Mouse (Mus musculus) embryonic facial prominence, embryonic 14.5 days (tissue): ENCODE results near the gene H2afb3. TPM values are rescaled to one million over a fixed set of nuclear protein-coding genes. Genes with fewer than 3 reads are reported as not detected.

Experiments
- polyA plus RNA-seq: library from polyadenylated mRNA; unstranded; fragments of >200 nt; fragmentation: Nextera tagmentation; extraction: Ambion mirVana; gene quantifications from 2 replicates; pipeline ENCODE4 v1.2.1, GENCODE M21; 2014

The H2afb3 gene
- polyA plus RNA-seq, 1 experiment from 2014 or later = not detected

Other genes with a start within 250 kb of the H2afb3 start
- gene Pcdh11x, start 22.8 kb downstream of the H2afb3 start, polyA plus RNA-seq = 5.5 and 7.4 TPM in 2 replicates